Mouse (Mus musculus) brain, embryonic 14.5 days (tissue): ENCODE results near the gene B3gnt2.

Experiments used
- CTCF ChIP-seq: fragments of 200-500 bp; IDR thresholded peaks from 2 replicates; pipeline ENCODE4 v1.5.1; 2012; ENCODE audit warnings: inconsistent platforms, mild to moderate bottlenecking, moderate library complexity, borderline replicate concordance; ENCODE audit not compliant: insufficient read depth, insufficient read length; ENCODE audit errors: extremely low read depth
- POLR2A ChIP-seq: fragments of 200-500 bp; IDR thresholded peaks from 2 replicates; pipeline ENCODE4 v1.6.1; 2012; ENCODE audit warnings: mild to moderate bottlenecking, inconsistent platforms, borderline replicate concordance; ENCODE audit not compliant: poor library complexity, insufficient read depth, insufficient read length, severe bottlenecking; ENCODE audit errors: extremely low read depth

- no peak for TF ChIP-seq CTCF
- TF ChIP-seq POLR2A: no peak
These were observed 55.6 kb downstream of the B3gnt2 start for GRCm38 (mm10) chr11:22805171-22805570.
